Mouse (Mus musculus) spleen, adult 2 months (tissue): Measurements from ENCODE around the gene Phactr1.

Experiments
- CTCF ChIP-seq: fragments of 200-500 bp; IDR thresholded peaks from 2 replicates; pipeline ENCODE4 v1.5.1; 2011; ENCODE audit warnings: mild to moderate bottlenecking, inconsistent platforms; ENCODE audit not compliant: insufficient read depth, insufficient read length, insufficient replicate concordance; ENCODE audit errors: extremely low read depth
- POLR2A ChIP-seq: fragments of 200-500 bp; IDR thresholded peaks from 2 replicates; pipeline ENCODE4 v1.6.1; 2011; ENCODE audit warnings: low read depth, low read length, inconsistent platforms

DNA sequence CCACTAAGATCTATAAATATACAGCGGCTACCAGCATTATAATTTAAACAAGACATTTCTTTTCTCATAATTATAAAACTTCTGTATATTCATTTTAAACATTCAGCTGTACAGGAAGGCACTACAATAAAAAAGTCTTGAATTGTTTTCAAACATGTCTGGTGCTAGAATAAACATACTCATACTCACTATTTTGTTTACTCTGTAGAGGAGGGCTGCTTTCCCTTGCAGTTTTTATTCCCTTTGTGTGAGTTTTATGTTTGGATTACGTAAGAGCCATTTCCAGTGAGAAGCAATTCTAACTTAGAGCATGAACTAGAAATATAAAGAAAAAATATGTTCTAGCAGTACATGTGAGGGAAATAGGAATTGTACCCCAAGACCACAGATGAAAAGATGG lies 45.5 kb upstream of the Phactr1 start:
- TF ChIP-seq CTCF (no peak), POLR2A (no peak)
